Mouse (Mus musculus) E14TG2a.4 (cell line): ENCODE measurements at regions not wholly inside any gene's neighbourhood (a gene's known extent, or its start where the extent isn't known, plus 50 kb on each side); places are given as distances from the start of the nearest gene placed in this dataset.

Experiments used
- CTCF ChIP-seq: conservative IDR thresholded peaks from 2 replicates; pipeline ENCODE4 v1.5.1; 2014; ENCODE audit warnings: low read length
- NANOG ChIP-seq: IDR thresholded peaks from 2 replicates; pipeline ENCODE4 v1.6.1; 2014; ENCODE audit warnings: borderline replicate concordance, low read length, mixed read lengths
- POU5F1 ChIP-seq: IDR thresholded peaks from 2 replicates; pipeline ENCODE4 v1.6.1; 2014; ENCODE audit warnings: low read length, borderline replicate concordance

- TF ChIP-seq CTCF (no peak), POU5F1 (no peak), NANOG (no peak)
These were observed 103.8 kb downstream of the Nxnl2 start for GRCm38 (mm10) chr13:51274639-51275038.
